Mouse (Mus musculus) midbrain, embryonic 15.5 days (tissue): ENCODE measurements around the gene Etl4. TPM values are rescaled to one million over a fixed set of nuclear protein-coding genes. Genes with fewer than 3 reads are reported as not detected.

Source experiments
- ATAC-seq: fragments of 200-750 bp; cut with Nextera tagmentation; replicated peaks from 2 replicates; pipeline ENCODE4 v1.8.0; 2017; ENCODE audit warnings: moderate TSS enrichment
- H3K27ac ChIP-seq: fragments of 300-500 bp; sonication (generic); 2 replicates; pipeline ENCODE4 v1.5.1; 2015; ENCODE audit warnings: mild to moderate bottlenecking, inconsistent platforms
- H3K27me3 ChIP-seq: fragments of 300-500 bp; sonication (generic); replicated peaks from 2 replicates; pipeline ENCODE4 v1.6.1; 2015; ENCODE audit warnings: inconsistent platforms
- H3K36me3 ChIP-seq: fragments of 300-500 bp; sonication (generic); replicated peaks from 2 replicates; pipeline ENCODE4 v1.6.1; 2015; ENCODE audit warnings: inconsistent platforms
- H3K4me1 ChIP-seq: fragments of 300-500 bp; sonication (generic); 2 replicates; pipeline ENCODE4 v1.6.1; 2015; ENCODE audit warnings: inconsistent platforms
- H3K4me2 ChIP-seq: fragments of 300-500 bp; sonication (generic); 2 replicates; pipeline ENCODE4 v1.6.1; 2015; ENCODE audit warnings: inconsistent platforms, mild to moderate bottlenecking, moderate library complexity
- H3K4me3 ChIP-seq: fragments of 300-500 bp; sonication (generic); 2 replicates; pipeline ENCODE4 v1.5.1; 2015; ENCODE audit warnings: mild to moderate bottlenecking, inconsistent platforms
- H3K9ac ChIP-seq: fragments of 300-500 bp; sonication (generic); 2 replicates; pipeline ENCODE4 v1.6.1; 2015; ENCODE audit warnings: mild to moderate bottlenecking, inconsistent platforms
- H3K9me3 ChIP-seq: fragments of 300-500 bp; sonication (generic); 2 replicates; pipeline ENCODE4 v1.6.1; 2016; ENCODE audit warnings: inconsistent platforms
- WGBS: fragments of 180-500 bp; shearing (Covaris S2); methylation state at CpG from one replicate; pipeline ENCODE4 v1.1.7; 2015; ENCODE audit warnings: mixed read lengths; 5-methylcytosine and 5-hydroxymethylcytosine counted together
- polyA plus RNA-seq: library from polyadenylated mRNA; unstranded; fragments of >200 nt; fragmentation: Nextera tagmentation; extraction: Ambion mirVana; gene quantifications from 2 replicates; pipeline ENCODE4 v1.2.1, GENCODE M21; 2015

Gene Etl4
- polyA plus RNA-seq, 1 experiment from 2014 or later = 3.1 TPM

DNA sequence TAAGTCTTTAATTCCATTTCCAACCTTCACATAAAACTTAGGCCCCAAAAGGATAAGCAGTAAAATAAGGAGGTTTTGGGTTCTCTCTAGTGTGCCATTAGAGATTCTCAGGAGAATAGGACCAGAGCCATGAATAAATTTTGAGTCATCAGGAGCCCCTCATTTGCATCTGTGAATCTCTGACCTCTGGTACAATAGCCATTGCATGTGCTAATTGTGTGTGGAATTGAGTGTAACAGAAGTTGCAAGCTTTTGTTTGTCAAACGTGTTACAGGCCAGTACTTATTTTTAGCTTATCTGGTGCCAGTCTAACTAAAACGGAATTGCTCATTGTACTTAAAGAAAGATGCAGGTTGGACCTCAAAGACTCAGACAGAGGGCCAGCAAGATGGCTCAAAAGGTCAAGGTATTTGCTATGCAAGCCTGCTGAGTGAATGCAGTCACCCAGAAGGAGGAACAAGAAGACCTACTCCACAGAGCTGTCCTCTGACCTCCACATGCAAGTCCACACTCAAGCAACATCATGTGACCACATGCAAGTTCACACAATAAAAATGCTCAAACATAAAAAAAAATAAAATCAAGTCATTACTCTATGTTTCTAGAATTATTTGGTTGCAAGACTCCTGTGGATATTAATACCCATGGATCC is 576.7 kb downstream of the Etl4 start:
- Histone ChIP-seq H3K4me2 (no peak overlapping the region), H3K27me3 (no peaks in the 10 kb centered on the region), H3K4me3 (no peak overlapping the region), H3K9me3 (no peaks in the 10 kb centered on the region), H3K9ac (no peak overlapping the region), H3K4me1 (no peaks in the 10 kb centered on the region), H3K36me3 (no peaks in the 10 kb centered on the region), H3K27ac (no peak overlapping the region)
- no peak for ATAC-seq
- 14% methylated on average over 2 of the region's 2 CpGs for WGBS

DNA sequence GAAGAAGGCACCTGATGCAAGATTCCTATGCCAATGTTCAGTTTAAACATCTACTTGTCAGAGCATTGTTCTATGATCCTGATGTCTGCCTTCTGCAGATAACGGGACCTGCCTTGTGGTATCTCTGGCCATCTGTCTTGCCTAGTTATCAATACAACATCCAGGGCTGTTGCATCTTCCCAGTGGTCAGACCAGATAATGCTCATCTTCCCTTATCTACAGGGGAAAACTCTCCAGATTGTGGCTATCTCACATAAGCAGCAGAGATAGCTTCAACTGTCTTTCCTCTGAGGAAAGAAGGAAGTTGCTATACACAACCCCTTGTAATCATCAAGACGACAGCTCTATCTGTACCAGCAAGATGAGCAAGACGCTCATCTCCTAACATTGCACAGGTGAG is 579.5 kb downstream of the Etl4 start:
- no peaks in the 10 kb centered on the region for H3K4me1 ChIP-seq
- H3K4me3 ChIP-seq = no peak overlapping the region
- no peaks in the 10 kb centered on the region for H3K36me3 ChIP-seq
- no peak overlapping the region for H3K4me2 ChIP-seq
- 89% methylated on average over 3 of the region's 3 CpGs for whole genome bisulfite sequencing
- ATAC-seq = no peak
- no peaks in the 10 kb centered on the region for H3K27me3 ChIP-seq
- no peaks in the 10 kb centered on the region for H3K9me3 ChIP-seq
- H3K9ac ChIP-seq = no peak overlapping the region
- H3K27ac ChIP-seq = no peak overlapping the region

DNA sequence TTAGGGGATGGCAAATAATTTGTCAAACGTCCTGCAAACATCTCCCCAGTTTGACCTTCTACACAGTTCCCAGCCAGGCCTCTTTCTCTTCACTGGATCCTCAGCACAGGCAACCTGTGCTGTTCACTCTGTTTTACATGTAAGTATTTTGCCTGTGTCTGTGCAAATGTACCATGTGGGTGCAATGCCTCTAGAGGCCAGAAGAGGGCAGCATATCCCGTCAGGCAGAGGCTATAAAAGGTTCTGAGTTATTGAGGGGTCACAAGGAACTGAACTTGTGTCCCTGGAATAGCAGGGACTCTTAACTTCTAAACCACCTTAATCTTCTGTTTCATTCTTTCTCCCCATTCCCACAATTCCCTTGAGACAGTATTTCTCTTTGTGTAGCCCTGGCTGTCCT is 582.5 kb downstream of the Etl4 start:
- ATAC-seq = no peak
- Histone ChIP-seq H3K4me3 (no peak overlapping the region), H3K27ac (no peak overlapping the region), H3K4me2 (no peak overlapping the region), H3K4me1 (no peaks in the 10 kb centered on the region), H3K36me3 (no peaks in the 10 kb centered on the region), H3K9me3 (no peaks in the 10 kb centered on the region), H3K9ac (no peak overlapping the region), H3K27me3 (no peaks in the 10 kb centered on the region)
- WGBS = 57% methylated on average over 2 of the region's 2 CpGs

DNA sequence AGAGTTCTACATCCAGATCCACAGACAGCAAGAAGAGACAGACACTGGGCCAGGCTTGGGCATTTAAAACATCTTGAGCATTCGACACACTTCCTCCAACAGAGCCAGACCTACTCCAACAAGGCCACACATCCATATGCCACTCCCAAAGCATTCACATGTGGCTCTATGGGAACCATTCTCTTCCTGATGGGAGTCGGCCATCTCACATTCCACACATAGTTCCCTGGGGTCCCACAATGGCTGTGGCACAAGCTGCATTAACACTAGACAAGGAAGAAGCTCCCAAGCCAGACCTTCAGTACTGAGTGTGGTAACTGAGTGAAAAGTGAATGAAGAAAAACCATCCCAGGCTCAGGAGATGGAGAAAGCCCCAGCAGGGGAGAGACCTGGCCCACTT is 584.2 kb downstream of the Etl4 start:
- Histone ChIP-seq H3K4me1 (no peaks in the 10 kb centered on the region), H3K9me3 (no peaks in the 10 kb centered on the region), H3K4me3 (no peak overlapping the region), H3K9ac (no peak overlapping the region), H3K27me3 (no peaks in the 10 kb centered on the region), H3K36me3 (no peaks in the 10 kb centered on the region), H3K4me2 (no peak overlapping the region), H3K27ac (no peak overlapping the region)
- WGBS = 84% methylated on average over 2 of the region's 2 CpGs
- no peak for ATAC-seq

DNA sequence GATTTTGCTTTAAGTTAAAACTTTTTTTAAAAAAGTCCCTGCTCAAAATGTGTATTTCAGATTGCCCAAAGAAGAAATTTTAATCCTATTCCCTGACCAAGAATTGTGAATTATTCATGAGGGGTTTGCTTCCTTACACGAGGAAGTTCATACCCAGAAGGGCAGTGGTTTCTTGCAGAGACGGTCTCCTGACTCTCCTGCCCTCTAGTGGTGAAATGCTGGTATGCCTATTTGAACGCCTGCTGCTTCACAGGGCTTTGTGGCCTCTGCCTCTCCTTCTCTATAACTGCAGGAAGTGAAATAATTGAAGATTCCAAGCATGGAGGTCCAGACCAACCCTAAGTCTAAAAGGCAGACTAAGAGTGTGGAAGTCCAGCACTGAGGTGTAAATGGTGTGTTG is 585.1 kb downstream of the Etl4 start:
- H3K9me3 ChIP-seq = no peaks in the 10 kb centered on the region
- H3K36me3 ChIP-seq = no peaks in the 10 kb centered on the region
- H3K27me3 ChIP-seq = no peaks in the 10 kb centered on the region
- no peak overlapping the region for H3K4me2 ChIP-seq
- ATAC-seq = peak; percentile 63; the same call in 1 of the 2 replicates
- no peaks in the 10 kb centered on the region for H3K4me1 ChIP-seq
- H3K9ac ChIP-seq = no peak overlapping the region
- no peak overlapping the region for H3K4me3 ChIP-seq
- no peak overlapping the region for H3K27ac ChIP-seq
- 10% methylated on average over 3 of the region's 3 CpGs for WGBS

DNA sequence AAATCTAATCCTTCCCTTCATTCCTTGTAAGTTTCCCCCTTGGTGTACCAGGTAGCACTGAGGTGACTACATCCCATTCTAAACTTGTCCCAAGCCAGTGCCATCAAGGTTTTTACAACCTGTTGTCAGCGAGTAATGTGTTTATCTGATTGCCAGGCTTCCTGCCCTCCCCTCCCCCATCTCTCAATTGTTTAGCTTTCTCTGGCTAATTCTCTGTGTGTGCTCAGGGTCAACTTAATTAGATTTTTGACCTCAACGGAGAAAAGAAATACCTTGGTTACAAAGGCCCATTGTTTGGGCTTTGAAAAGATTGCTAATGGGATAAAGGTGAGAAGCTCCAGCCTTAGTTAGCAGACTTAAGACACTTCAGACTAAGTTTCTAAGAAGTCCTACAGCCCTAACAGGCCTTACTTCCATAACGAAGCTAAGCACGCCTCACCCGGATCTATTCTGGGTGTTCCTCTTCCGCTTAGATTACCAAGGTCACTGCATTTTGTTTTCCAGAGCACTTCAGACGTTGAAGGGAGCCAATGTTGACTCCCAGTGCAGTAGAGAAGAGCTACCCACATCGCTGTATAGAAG is 586.7 kb downstream of the Etl4 start:
- ATAC-seq = no peak
- no peak overlapping the region for H3K27ac ChIP-seq
- no peak overlapping the region for H3K4me2 ChIP-seq
- 21% methylated on average over 8 of the region's 8 CpGs for WGBS
- no peak overlapping the region for H3K9ac ChIP-seq
- no peaks in the 10 kb centered on the region for H3K36me3 ChIP-seq
- H3K4me3 ChIP-seq = no peak overlapping the region
- no peaks in the 10 kb centered on the region for H3K4me1 ChIP-seq
- no peaks in the 10 kb centered on the region for H3K9me3 ChIP-seq
- no peaks in the 10 kb centered on the region for H3K27me3 ChIP-seq

DNA sequence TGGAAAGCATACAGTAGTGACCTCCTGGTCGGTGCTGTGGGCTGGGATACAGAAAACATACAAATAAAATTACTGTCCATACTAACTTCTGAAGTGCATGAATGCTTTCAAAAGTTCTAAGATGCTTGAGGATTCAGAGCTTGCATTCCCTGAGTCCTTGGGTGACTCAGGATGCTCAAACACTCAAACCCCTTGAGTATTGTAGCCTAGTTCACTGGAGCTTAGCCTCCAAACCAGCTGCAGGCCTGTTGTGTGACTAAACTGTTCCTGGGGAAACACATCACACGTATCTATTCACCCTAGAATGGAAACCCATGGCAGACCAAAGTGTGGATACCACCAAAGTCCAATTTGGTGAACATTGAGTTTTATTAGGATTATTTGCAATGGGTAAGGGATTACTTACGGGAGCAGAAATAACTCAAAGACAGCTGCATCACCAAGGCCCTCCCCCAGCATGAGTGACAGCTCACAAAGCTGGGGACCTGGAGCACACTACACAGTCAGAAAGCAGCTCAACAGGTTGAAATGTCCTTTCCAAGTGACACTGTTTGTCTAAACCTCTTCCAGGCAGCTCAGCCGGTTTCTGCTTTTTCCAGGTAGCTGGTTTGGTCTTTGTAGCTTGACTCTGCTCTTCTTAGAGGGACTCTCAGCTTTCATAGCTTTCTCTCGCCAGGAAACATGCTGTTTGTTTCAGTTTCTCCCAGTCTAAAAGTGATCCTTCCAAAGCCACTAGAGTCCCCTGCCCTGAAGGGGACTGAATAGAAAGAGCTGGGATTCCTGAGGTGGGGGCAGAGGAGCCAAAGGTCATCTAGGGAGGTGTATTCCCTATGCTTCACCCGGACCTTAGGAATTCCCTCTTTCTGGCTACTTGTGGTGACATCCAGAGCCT is 598.5 kb downstream of the Etl4 start:
- ATAC-seq = no peak
- H3K4me2 ChIP-seq = no peak overlapping the region
- WGBS = 61% methylated on average over 6 of the region's 6 CpGs
- no peak overlapping the region for H3K27ac ChIP-seq
- no peak overlapping the region for H3K4me3 ChIP-seq
- no peaks in the 10 kb centered on the region for H3K27me3 ChIP-seq
- H3K9ac ChIP-seq = no peak overlapping the region
- no peaks in the 10 kb centered on the region for H3K36me3 ChIP-seq
- no peaks in the 10 kb centered on the region for H3K9me3 ChIP-seq
- no peaks in the 10 kb centered on the region for H3K4me1 ChIP-seq

DNA sequence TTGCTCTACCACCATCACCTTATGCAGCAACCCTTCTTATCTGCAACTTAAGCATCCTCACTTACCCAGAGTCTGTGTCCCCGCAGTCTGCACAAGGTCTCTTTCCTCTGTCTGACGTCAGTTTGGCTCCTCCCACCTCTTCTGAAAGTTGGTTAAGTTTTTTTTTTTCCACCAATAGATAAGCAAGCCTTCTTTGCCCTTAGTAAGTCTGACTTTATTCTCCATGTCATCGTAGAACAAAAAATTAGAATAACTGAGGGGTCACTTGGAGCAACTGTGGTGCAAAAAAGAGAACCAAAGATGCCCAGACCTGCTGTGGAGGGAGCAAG is 599.1 kb downstream of the Etl4 start:
- no peak for ATAC-seq
- Histone ChIP-seq H3K9ac (no peak overlapping the region), H3K36me3 (no peaks in the 10 kb centered on the region), H3K9me3 (no peaks in the 10 kb centered on the region), H3K4me3 (no peak overlapping the region), H3K4me1 (no peaks in the 10 kb centered on the region), H3K4me2 (no peak overlapping the region), H3K27ac (no peak overlapping the region), H3K27me3 (no peaks in the 10 kb centered on the region)
- 75% methylated on average over 3 of the region's 3 CpGs for WGBS

DNA sequence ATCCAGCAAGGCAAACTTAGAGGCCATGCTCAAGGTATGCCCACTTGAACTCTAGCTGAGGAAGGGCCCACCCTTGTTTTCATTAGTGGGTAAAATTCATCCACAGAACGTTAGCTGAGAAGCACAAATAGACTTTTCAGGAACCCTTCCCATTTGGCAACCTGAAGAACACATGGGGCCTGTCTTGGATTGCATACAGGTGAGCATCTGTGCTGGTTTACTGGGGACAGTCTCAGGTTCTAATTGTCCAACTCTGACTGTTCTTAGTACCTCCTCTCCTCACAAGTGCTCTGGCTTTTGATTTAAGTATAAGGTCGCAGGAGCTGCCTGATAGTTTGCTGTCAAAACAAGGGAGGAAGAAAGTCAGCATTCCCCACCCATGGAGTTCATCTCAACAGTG is 600.5 kb downstream of the Etl4 start:
- Histone ChIP-seq H3K4me2 (no peak overlapping the region), H3K36me3 (no peaks in the 10 kb centered on the region), H3K27ac (no peak overlapping the region), H3K27me3 (no peaks in the 10 kb centered on the region), H3K4me1 (no peaks in the 10 kb centered on the region), H3K4me3 (no peak overlapping the region), H3K9me3 (no peaks in the 10 kb centered on the region), H3K9ac (no peak overlapping the region)
- WGBS = 84% methylated on average over 2 of the region's 2 CpGs
- no peak for ATAC-seq

DNA sequence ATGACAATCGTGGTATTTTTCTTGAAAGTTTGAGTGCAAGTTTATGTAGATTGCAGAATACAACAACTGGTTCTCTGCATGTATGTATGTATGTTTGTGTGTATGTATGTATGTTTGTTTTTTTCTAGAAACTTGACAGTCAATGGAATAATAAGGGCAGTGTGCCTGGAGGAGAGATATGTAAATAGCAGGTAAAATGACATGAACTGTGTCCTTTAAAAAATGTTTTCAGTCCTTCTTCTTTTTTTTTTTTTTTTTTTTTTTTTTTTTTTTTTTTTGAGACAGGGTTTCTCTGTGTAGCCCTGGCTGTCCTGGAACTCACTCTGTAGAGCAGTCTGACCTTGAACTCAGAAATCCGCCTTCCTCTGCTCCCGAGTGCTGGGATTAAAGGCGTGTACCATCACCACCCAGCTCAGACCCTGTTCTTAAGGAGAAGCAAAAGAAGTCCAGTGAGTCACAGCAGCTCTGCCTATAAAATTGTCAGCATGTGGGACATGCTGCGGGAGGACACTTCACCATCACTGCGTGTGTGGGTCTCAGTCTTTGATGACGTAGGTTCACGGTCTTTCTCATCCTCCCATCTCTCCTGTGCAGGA is 606.8 kb downstream of the Etl4 start:
- no peak overlapping the region for H3K4me2 ChIP-seq
- H3K27me3 ChIP-seq = peaks cover 12% of the 10 kb centered on the region
- 93% methylated on average over 8 of the region's 8 CpGs for WGBS
- H3K9me3 ChIP-seq = no peaks in the 10 kb centered on the region
- H3K9ac ChIP-seq = no peak overlapping the region
- no peak overlapping the region for H3K4me3 ChIP-seq
- peaks cover 18% of the 10 kb centered on the region for H3K4me1 ChIP-seq
- ATAC-seq = no peak
- no peak overlapping the region for H3K27ac ChIP-seq
- no peaks in the 10 kb centered on the region for H3K36me3 ChIP-seq

DNA sequence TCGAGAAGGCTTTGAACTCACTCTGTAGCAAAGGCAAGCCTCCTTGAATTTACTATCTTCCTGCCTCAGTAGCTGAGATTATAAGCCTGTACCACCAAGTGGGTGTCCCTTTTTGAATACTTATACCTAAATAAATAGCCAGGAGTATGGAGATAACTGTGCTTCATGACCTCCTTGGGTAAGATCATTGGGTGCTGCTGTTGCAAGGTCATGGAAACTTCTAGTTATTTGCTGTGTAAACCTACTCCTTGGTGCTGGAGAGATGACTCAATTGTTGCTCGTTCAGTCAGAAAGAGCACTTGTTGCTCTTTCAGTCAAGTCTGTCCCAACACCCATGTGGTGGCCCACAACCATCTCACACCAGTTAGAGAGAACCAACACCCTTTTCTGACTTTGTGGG is 608.3 kb downstream of the Etl4 start:
- Histone ChIP-seq H3K9ac (no peak overlapping the region), H3K4me3 (no peak overlapping the region), H3K36me3 (no peaks in the 10 kb centered on the region), H3K4me2 (no peak overlapping the region), H3K4me1 (peaks cover 18% of the 10 kb centered on the region), H3K27ac (no peak overlapping the region), H3K9me3 (no peaks in the 10 kb centered on the region), H3K27me3 (peaks cover 12% of the 10 kb centered on the region)
- 89% methylated on average over 2 of the region's 2 CpGs for WGBS
- ATAC-seq = no peak

DNA sequence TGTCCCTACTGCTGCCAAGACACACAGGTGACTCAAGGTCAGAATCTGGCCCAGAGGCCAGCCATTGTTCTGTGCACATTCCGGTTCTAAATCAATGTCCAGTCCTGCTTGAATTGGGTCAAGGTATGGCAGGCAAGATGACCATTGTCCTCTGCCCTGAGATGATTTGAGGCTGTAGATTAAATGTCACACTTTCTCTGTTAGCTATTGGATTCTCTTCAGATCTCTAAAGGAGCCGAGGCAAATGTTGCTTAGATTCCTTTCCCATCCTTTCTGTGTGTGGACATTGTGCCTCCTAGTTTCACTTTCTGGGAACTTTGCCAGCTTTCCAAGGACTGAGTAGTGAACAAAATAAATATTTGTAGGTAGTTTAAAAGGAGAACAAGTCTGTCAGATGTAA is 608.9 kb downstream of the Etl4 start:
- Histone ChIP-seq H3K4me2 (no peak overlapping the region), H3K27ac (no peak overlapping the region), H3K4me1 (peaks cover 18% of the 10 kb centered on the region), H3K27me3 (peaks cover 12% of the 10 kb centered on the region), H3K9ac (no peak overlapping the region), H3K9me3 (no peaks in the 10 kb centered on the region), H3K4me3 (no peak overlapping the region), H3K36me3 (no peaks in the 10 kb centered on the region)
- no peak for ATAC-seq
- 44% methylated on average over 2 of the region's 2 CpGs for WGBS
